In the genomic region with DNA sequence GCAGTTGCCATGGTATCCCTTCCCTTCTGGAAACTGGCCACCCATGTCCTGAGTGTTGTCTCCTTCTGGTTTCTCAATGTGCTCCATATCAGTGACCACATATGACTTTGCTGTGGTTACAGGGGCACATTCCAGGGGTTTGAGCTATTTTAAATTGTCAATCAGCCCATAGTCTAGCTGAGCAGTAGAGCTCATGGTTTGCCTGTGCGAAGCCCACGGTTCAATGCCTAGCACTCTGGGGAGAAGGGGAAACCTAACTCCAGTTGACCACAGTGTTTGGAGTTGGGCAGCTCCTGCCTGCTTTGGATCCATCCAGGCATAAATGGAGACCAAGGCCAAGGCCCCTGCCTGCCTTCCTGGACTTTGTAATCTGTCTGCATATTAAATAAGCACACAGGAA, we compare ENCODE assay signal across 16 mouse cellular contexts.
"Had no signal": no experiment of that assay in that cellular context is flagged by ENCODE, and none has a peak within 500 bp of the region (broad histone marks: within the 10 kb centered on the region; RNA-seq: fewer than 3 reads in every experiment).

No protein-coding gene starts in this region.

- H3K9ac ChIP-seq: limb, embryonic 13.5 days; liver, embryonic 12.5 days; liver, embryonic 15.5 days; lung, embryonic 15.5 days; midbrain, embryonic 12.5 days; midbrain, embryonic 15.5 days; neural tube, embryonic 13.5 days had no signal

- H3K4me3 ChIP-seq: limb, embryonic 13.5 days; liver, embryonic 12.5 days; liver, embryonic 15.5 days; lung, embryonic 15.5 days; midbrain, embryonic 12.5 days; midbrain, embryonic 15.5 days; neural tube, embryonic 13.5 days had no signal

- H3K9me3 ChIP-seq: liver, embryonic 12.5 days; liver, embryonic 15.5 days; lung, embryonic 15.5 days; midbrain, embryonic 15.5 days had no signal

- H3K27me3 ChIP-seq: limb, embryonic 13.5 days; liver, embryonic 12.5 days; liver, embryonic 15.5 days; lung, embryonic 15.5 days; midbrain, embryonic 12.5 days; midbrain, embryonic 15.5 days; neural tube, embryonic 13.5 days had no signal

- H3K4me1 ChIP-seq: limb, embryonic 13.5 days; liver, embryonic 12.5 days; liver, embryonic 15.5 days; lung, embryonic 15.5 days; midbrain, embryonic 12.5 days; midbrain, embryonic 15.5 days; neural tube, embryonic 13.5 days had no signal

- DNase-seq: kidney, adult 11 months; kidney, adult 8-10 months; kidney, postnatal 14 days; liver; lung, adult 18-20 months; lung, postnatal 10 days; lung, postnatal 36 days; thymus, adult 18-20 months; thymus, postnatal 36 days had no signal

- H3K4me2 ChIP-seq: limb, embryonic 13.5 days; liver, embryonic 12.5 days; liver, embryonic 15.5 days; lung, embryonic 15.5 days; midbrain, embryonic 12.5 days; midbrain, embryonic 15.5 days; neural tube, embryonic 13.5 days had no signal

- H3K27ac ChIP-seq: limb, embryonic 13.5 days; liver, embryonic 12.5 days; liver, embryonic 15.5 days; lung, embryonic 15.5 days; midbrain, embryonic 12.5 days; midbrain, embryonic 15.5 days; neural tube, embryonic 13.5 days had no signal

- ATAC-seq: liver, embryonic 12.5 days; midbrain, embryonic 15.5 days had no signal
